Mouse (Mus musculus) heart, postnatal 4 days (tissue): ENCODE measurements around the gene Scn10a. TPM values are rescaled to one million over a fixed set of nuclear protein-coding genes. Genes with fewer than 3 reads are reported as not detected.

ENCODE experiments used
- DNase-seq: peaks from one replicate; pipeline ENCODE4 v3.0.0; 2021
- total RNA-seq, 2 experiments: library from RNA; stranded (reverse); gene quantifications; 2 replicates each; pipeline ENCODE4 v1.2.3; 2021

Gene Scn10a
- total RNA-seq, 2 experiments from 2014 or later: 1.7 to 1.8 TPM

- DNase-seq: peak; percentile 81
Measured at GRCm38 (mm10) chr9:119574366-119574765, 144.8 kb downstream of the Scn10a start.

GRCm38 (mm10) chr9:119573009-119573408, 146.1 kb downstream of the Scn10a start:
- DNase-seq: no peak

- DNase-seq: no peak
Measured at GRCm38 (mm10) chr9:119571411-119571888, 147.7 kb downstream of the Scn10a start.

- no peak for DNase-seq
Measured at GRCm38 (mm10) chr9:119570652-119571051, 148.5 kb downstream of the Scn10a start.

- no peak for DNase-seq
Measured at GRCm38 (mm10) chr9:119568732-119569131, 150.4 kb downstream of the Scn10a start.

- no peak for DNase-seq
Measured at GRCm38 (mm10) chr9:119567800-119568199, 151.3 kb downstream of the Scn10a start.

- DNase-seq: no peak
Measured at GRCm38 (mm10) chr9:119566214-119566613, 152.9 kb downstream of the Scn10a start.

- DNase-seq: no peak
Measured at GRCm38 (mm10) chr9:119564803-119565202, 154.3 kb downstream of the Scn10a start.

- peak; percentile 53 for DNase-seq
Measured at GRCm38 (mm10) chr9:119563617-119564016, 155.5 kb downstream of the Scn10a start.

GRCm38 (mm10) chr9:119562256-119562655, 156.9 kb downstream of the Scn10a start:
- DNase-seq: no peak

- DNase-seq: no peak
Measured at GRCm38 (mm10) chr9:119561746-119562145, 157.4 kb downstream of the Scn10a start.

GRCm38 (mm10) chr9:119559537-119560276, 159.4 kb downstream of the Scn10a start:
- DNase-seq: no peak

Other genes with a start within 250 kb of the Scn10a start
- 100 to 1,000 TPM; 120 to 122 TPM for gene Scn5a, start 140.3 kb downstream of the Scn10a start, total RNA-seq
- under 1 TPM; 0.09 to 0.14 TPM for gene Scn11a, start 106.1 kb upstream of the Scn10a start, total RNA-seq
- gene Wdr48, start 175.6 kb upstream of the Scn10a start, total RNA-seq: 10 to 100 TPM; 30.9 to 32.5 TPM
- gene Gorasp1, start 218.2 kb upstream of the Scn10a start, total RNA-seq: 10 to 100 TPM; 15.2 to 16.0 TPM
- under 1 TPM in 1 of 2 experiments, not detected in 1; 0.07 TPM for gene Ttc21a, start 218.3 kb upstream of the Scn10a start, total RNA-seq